Mouse (Mus musculus) intestine, postnatal 0 days (tissue): Measurements from ENCODE around the gene Rpl19. TPM values are rescaled to one million over a fixed set of nuclear protein-coding genes. Genes with fewer than 3 reads are reported as not detected.

ENCODE experiments used
- ATAC-seq: fragments of 200-750 bp; cut with Nextera tagmentation; 2 replicates; pipeline ENCODE4 v1.8.0; 2017; ENCODE audit warnings: mild to moderate bottlenecking, moderate TSS enrichment, moderate library complexity
- H3K27ac ChIP-seq: fragments of 300-500 bp; sonication (generic); 2 replicates; pipeline ENCODE4 v1.5.1; 2014; ENCODE audit warnings: mild to moderate bottlenecking, low read depth, low read length, moderate library complexity
- H3K27me3 ChIP-seq: fragments of 300-500 bp; sonication (generic); replicated peaks from 2 replicates; pipeline ENCODE4 v1.6.1; 2014; ENCODE audit warnings: low read length, mixed read lengths; ENCODE audit not compliant: control insufficient read depth, insufficient read depth
- H3K36me3 ChIP-seq: fragments of 300-500 bp; sonication (generic); 2 replicates; pipeline ENCODE4 v1.6.1; 2014; ENCODE audit warnings: mild to moderate bottlenecking, moderate library complexity; ENCODE audit not compliant: control insufficient read depth, insufficient read depth
- H3K4me1 ChIP-seq: fragments of 300-500 bp; sonication (generic); replicated peaks from 2 replicates; pipeline ENCODE4 v1.6.1; 2014; ENCODE audit warnings: antibody characterized with exemption, low read length, mixed read lengths; ENCODE audit not compliant: control insufficient read depth, insufficient read depth
- H3K4me2 ChIP-seq: fragments of 300-500 bp; sonication (generic); replicated peaks from 2 replicates; pipeline ENCODE4 v1.6.1; 2014; ENCODE audit warnings: low read depth, mild to moderate bottlenecking, moderate library complexity
- H3K4me3 ChIP-seq: fragments of 300-500 bp; sonication (generic); 2 replicates; pipeline ENCODE4 v1.5.1; 2014; ENCODE audit warnings: low read depth, low read length
- H3K9ac ChIP-seq: fragments of 300-500 bp; sonication (generic); 2 replicates; pipeline ENCODE4 v1.6.1; 2014; ENCODE audit warnings: mild to moderate bottlenecking, low read depth, low read length
- H3K9me3 ChIP-seq: fragments of 300-500 bp; sonication (generic); 2 replicates; pipeline ENCODE4 v1.6.1; 2016; ENCODE audit warnings: mixed run types; ENCODE audit not compliant: control insufficient read depth
- CTCF ChIP-seq: sonication (generic); IDR thresholded peaks from 2 replicates; pipeline ENCODE4 v1.5.1; 2016; ENCODE audit warnings: low read depth, mild to moderate bottlenecking, control low read depth, antibody characterized with exemption, moderate library complexity
- WGBS: fragments of 180-500 bp; shearing (Covaris S2); extraction: QIAGEN DNeasy Blood & Tissue Kit; methylation state at CpG from one replicate; pipeline ENCODE4 v1.1.7; 2014; 5-methylcytosine and 5-hydroxymethylcytosine counted together
- polyA plus RNA-seq: library from polyadenylated mRNA; unstranded; fragments of >200 nt; fragmentation: Nextera tagmentation; extraction: Ambion mirVana; gene quantifications from 2 replicates; pipeline ENCODE4 v1.2.1, GENCODE M21; 2015

Gene Rpl19
- polyA plus RNA-seq, 1 experiment from 2014 or later: 699 TPM

DNA sequence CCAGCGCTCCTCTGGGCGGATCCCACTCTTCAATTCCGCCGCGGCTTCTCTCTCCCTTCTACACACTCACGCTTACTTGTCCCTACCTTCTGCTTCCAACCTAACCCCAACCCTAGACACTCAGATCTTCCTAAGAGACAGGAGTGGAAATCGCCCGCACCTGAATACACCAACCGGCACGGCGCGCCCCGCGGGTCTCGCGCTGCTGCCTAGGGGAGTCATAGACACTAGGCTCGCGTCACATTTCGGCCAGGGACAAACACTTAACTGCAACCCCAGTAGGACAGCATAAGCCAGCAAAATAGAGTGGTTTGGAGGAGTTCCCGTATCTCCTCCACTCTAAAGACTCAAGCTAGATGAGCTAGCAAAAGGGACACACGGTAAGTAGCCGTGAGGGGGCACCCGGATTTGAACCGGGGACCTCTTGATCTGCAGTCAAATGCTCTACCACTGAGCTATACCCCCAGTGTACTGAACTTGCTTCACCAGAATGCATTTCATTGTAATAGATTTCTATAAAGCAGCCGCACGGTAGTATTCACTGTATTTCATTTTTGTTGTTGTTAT lies 37.9 kb upstream of the Rpl19 start:
- peak overlapping the region; percentile 94 for H3K4me2 ChIP-seq
- peak overlapping the region; percentile 54 for H3K9ac ChIP-seq
- H3K4me1 ChIP-seq: 0 out of 2 replicates have a peak, but pooled peaks cover 3% of the 10 kb centered on the region
- H3K27ac ChIP-seq: peak overlapping the region; percentile 86
- no peaks in the 10 kb centered on the region for H3K36me3 ChIP-seq
- ATAC-seq: peak; percentile 69
- no peaks in the 10 kb centered on the region for H3K9me3 ChIP-seq
- H3K4me3 ChIP-seq: peak overlapping the region; percentile 90
- WGBS: 0% methylated on average over 26 of the region's 26 CpGs
- TF ChIP-seq CTCF: 0 out of 2 replicates have a peak, but pooled peaks have one; percentile 15
- peaks cover 16% of the 10 kb centered on the region; the same call in 1 of the 2 replicates for H3K27me3 ChIP-seq

DNA sequence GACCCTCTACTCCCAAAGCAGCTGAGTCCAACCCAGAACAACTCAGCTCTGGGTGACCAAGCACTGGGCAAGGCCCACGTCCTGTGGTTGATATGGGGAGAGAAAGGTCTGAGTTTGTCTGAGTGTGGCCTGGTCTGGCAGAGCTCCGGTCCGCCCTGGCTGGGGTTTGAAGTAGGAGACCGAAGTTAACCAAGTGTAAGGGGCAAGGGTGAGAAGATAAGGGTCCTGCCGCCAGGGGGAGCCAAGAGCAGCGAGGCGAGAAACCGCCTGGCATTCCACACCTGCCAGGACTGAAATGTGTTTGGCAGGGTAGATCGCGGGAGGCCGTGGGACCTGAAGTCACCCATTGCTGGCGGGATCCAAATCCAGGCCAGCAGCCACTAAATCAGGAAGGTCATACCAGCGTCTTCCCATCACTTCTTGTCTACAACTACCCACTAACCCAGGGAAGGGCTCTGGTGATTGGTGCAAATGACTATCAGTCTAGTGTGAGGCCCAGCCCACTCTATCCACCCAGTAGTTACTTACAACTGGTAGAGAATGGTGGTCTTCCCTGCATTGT lies 31.9 kb upstream of the Rpl19 start:
- H3K36me3 ChIP-seq: no peaks in the 10 kb centered on the region
- H3K4me1 ChIP-seq: peaks cover 4% of the 10 kb centered on the region; the same call in 1 of the 2 replicates

DNA sequence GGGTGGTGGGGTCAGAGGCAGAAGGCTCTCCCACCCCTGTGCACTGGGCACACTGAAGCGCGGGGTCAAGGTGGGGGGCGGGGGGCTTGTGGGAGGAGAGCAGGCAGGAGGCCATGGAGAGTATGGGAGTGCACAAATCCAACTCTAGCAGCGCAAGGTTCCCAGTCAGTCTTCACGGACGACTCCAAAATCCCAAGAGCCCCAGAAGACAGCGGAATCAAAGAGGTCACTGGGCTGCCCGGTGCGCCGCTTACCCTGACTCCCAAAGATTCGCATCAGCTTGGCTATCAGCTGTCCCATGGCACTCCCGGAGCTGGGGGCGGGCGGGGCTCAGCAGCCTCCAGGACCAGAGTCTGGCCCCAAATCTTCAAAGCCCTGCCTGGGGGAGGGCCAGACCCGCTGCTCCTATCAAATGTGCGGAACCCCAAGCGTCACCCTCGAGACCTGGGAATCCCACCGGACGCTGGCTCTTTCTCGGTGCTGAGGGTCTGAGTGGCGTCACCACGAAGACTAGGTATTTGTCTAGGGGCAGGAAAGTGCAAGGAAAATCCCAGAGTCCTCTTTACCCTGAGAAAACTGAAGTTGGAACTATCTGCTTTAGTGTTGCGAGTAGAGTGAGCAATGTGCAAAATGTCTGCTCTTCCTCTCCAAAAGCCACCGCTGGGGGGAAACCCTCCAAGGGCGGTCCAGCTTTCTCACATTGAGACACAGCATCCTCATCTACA lies 30.8 kb upstream of the Rpl19 start, which contains the start of gene Arl5c:
TSS of gene Arl5c (minus strand) at position 618 of the 725 bp plus-strand sequence.
- Histone ChIP-seq H3K4me2 (peak within 1 kb of the TSS; percentile 65), H3K9me3 (no peaks in the 10 kb centered on the region), H3K9ac (0 out of 2 replicates have a peak within 1 kb of the TSS, but pooled peaks have one; percentile 17), H3K36me3 (no peaks in the 10 kb centered on the region), H3K4me1 (peaks cover 4% of the 10 kb centered on the region; the same call in 1 of the 2 replicates), H3K27ac (no peak within 1 kb of the TSS; the same call in 1 of the 2 replicates), H3K27me3 (no peaks in the 10 kb centered on the region; the same call in 1 of the 2 replicates), H3K4me3 (peak within 1 kb of the TSS; percentile 38)
- 4% methylated on average over 25 of the region's 26 CpGs for WGBS
- TF ChIP-seq CTCF: peak; percentile 53
- no peak for ATAC-seq

More for the DNA sequence above, 31.9 kb upstream of the Rpl19 start:
- peak; percentile 55 for ATAC-seq
- TF ChIP-seq CTCF: peak; percentile 89
- Histone ChIP-seq H3K4me2 (peak overlapping the region; percentile 65), H3K9ac (no peak overlapping the region), H3K27ac (no peak overlapping the region), H3K9me3 (no peaks in the 10 kb centered on the region), H3K4me3 (peak overlapping the region; percentile 38), H3K27me3 (no peaks in the 10 kb centered on the region; the same call in 1 of the 2 replicates)
- WGBS: 8% methylated on average over 13 of the region's 13 CpGs

DNA sequence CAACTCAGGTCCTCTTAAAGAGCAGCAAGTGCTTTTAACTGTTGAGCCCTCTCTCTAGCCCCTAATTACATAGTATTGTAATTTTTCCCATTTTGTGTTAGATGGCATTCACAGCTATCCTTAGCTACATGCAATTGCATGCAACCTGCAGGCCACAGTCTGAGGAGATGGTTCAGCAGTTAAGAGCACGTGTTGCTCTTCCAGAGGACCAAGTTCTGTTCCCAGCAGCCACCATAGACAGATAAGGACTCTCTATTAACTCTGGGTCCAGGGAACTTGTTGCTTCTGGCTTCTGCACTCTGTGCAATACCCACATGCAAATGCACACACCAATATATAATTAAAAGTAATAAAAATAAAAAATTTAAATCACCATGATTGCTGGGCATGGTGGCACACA lies 29.8 kb upstream of the Rpl19 start:
- H3K9me3 ChIP-seq: no peaks in the 10 kb centered on the region
- no peak for ATAC-seq
- no peak overlapping the region for H3K9ac ChIP-seq
- H3K4me1 ChIP-seq: peaks cover 4% of the 10 kb centered on the region; the same call in 1 of the 2 replicates
- no peak for TF ChIP-seq CTCF
- 53% methylated on average over 1 of the region's 1 CpGs for WGBS
- no peak overlapping the region for H3K4me3 ChIP-seq
- no peak overlapping the region for H3K4me2 ChIP-seq
- H3K27me3 ChIP-seq: peaks cover 7% of the 10 kb centered on the region
- no peaks in the 10 kb centered on the region for H3K36me3 ChIP-seq
- no peak overlapping the region for H3K27ac ChIP-seq

DNA sequence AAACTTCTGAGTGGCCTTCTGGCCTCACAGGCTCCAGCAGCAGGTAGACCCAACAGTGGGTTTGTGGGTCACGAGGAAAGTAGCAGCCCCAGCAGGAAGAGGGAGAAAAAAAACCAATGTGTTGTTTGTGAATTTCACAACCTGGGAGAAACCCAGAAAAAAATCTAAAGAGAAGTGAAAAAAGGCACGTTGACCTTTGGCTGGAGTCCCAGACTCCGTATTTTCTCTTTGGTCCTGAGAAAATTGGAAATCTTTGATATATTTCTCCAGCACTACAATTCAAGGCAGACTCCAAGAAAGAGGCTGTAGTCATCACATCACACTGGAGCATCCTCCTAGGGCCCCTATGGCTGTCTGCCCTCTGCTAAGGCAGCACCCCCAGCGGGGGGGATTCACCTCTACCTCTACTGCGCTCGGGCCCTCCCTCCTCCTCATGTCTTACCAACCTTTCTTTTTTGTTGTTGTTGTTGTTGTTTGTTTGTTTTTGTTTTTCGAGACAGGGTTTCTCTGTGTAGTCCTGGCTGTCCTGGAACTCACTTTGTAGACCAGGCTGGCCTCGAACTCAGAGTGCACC lies 29.0 kb upstream of the Rpl19 start:
- Histone ChIP-seq H3K27ac (no peak overlapping the region), H3K27me3 (peaks cover 15% of the 10 kb centered on the region), H3K9ac (no peak overlapping the region), H3K4me3 (no peak overlapping the region), H3K9me3 (no peaks in the 10 kb centered on the region), H3K36me3 (no peaks in the 10 kb centered on the region), H3K4me2 (no peak overlapping the region), H3K4me1 (peaks cover 4% of the 10 kb centered on the region; the same call in 1 of the 2 replicates)
- TF ChIP-seq CTCF: no peak
- WGBS: 76% methylated on average over 8 of the region's 8 CpGs
- ATAC-seq: no peak
